Mouse (Mus musculus) kidney, adult 11 months (tissue): ENCODE measurements around the gene App.

Source experiments
- DNase-seq: peaks from one replicate; pipeline ENCODE4 v3.0.0; 2022

App gene

DNA sequence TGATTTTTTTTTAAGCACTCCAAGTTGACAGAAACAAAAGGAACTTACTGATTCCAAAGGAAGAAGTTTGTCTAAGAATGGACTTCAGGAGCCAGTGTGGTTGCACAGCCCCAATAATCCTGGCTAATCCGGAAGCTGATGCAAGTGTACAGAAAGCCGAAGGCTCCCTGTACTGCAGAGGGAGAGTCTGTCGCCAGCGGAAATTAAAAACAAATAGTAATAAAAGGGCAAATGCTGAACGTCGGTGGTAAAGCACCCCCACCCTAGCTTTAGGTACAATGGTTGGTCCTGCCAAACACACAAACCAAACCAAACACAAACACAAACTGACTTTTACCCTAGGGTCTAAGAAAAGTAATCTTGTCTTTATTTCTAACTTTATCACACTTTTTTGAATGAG lies 98.7 kb downstream of the App start:
- DNase-seq, result no peak

DNA sequence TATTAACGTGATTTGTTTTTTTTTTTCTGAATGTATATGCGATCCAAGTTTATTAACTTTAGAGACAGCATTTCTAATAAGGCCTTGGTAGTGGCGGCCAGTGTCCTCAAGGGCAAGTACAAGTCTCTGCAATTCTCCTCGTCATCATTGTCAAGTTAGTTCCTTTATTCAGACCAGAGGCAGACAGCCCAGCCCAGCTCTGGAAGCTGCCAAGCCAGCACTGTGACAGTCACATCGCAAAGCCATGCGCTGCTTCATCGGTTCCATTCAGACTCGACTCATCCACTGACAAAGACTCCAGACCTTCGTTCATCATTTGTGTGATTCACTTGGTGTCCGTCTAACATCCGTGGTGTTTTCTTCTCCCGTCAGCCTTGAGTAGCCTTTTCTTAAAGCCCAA lies 100.9 kb downstream of the App start:
- no peak for DNase-seq

GRCm38 (mm10) chr16:85071791-85072190 lies 101.8 kb downstream of the App start:
- DNase-seq, result no peak

GRCm38 (mm10) chr16:85071248-85071647 lies 102.3 kb downstream of the App start:
- peak; percentile 70 for DNase-seq

DNA sequence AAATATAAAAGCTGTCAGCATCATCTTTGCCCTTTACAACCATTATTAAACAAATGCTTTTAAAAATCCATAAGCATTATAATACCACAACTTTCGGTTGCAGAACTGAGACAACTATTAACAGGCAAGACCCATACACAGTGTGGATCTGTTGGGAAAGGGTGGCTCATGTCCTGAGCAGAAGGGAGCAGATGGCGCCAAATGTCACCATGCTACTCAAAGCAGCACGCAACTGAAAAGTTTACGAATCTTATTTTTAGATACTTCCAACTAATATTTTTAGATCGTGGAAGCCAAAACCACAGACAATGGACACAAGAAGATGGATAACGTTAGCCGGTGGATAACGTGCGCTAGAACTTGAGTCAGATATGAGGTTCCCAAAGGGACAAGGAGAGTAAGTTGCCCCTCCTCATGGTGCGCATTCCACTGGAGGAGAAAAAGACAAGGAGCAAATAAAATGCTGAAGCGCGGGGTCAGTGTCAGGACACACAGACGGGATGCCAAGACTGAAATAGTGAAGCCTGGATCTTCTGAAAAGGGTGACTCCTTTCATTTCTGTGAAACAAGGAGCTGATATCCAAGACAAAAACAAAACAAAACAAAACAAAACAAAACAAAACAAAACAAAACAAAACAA lies 106.2 kb downstream of the App start:
- no peak for DNase-seq

GRCm38 (mm10) chr16:85066227-85066626 lies 107.3 kb downstream of the App start:
- DNase-seq, result no peak

- no peak for DNase-seq
Observed at GRCm38 (mm10) chr16:85064800-85065199, 108.8 kb downstream of the App start.

GRCm38 (mm10) chr16:85062732-85063131 lies 110.8 kb downstream of the App start:
- DNase-seq, result no peak

DNA sequence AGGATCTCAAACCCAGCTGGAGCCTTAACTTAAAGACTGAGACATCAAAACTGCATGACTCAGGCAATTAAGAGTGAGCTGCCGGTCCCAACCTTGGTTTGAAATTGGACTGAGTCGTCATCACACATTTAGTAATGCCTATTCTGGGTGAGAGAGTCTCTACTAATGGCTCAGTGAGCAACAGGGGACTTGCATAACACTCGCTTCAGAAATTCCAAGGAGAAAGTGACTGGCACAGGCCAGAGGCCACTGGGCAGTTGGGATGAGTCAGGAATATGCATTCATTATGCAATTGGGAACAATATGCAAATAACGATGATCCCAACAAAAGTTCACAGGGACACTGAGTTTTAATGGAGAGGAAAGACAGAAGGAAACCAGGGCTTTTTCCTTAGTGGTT lies 111.8 kb downstream of the App start:
- peak; percentile 35 for DNase-seq

DNA sequence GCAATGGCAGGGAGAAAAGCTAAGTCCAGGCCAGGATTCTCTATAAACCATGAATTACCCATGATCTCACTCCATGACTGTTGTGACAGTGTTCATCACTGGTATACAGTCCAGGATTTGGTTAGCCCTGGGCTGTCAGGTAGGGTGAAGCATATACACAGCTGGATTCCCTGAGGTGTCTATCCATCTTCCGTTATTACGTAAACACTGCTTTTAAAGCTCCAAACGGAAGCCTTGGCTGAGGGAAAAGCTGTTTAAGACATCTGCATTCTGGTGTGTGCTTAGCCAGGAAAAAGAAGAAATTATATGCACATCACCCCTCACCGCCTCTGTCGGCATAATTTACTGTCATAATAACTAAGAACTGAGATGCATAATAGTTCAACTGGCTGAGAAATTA lies 115.4 kb downstream of the App start:
- DNase-seq, result no peak

GRCm38 (mm10) chr16:85056212-85056611 lies 117.4 kb downstream of the App start:
- DNase-seq, result no peak

GRCm38 (mm10) chr16:85053996-85054395 lies 119.6 kb downstream of the App start:
- no peak for DNase-seq

- DNase-seq, result no peak
Observed at GRCm38 (mm10) chr16:85047310-85047709, 126.3 kb downstream of the App start.

GRCm38 (mm10) chr16:85041153-85041959 lies 132.2 kb downstream of the App start:
- no peak for DNase-seq

GRCm38 (mm10) chr16:85038731-85039130 lies 134.8 kb downstream of the App start:
- DNase-seq, result no peak

DNA sequence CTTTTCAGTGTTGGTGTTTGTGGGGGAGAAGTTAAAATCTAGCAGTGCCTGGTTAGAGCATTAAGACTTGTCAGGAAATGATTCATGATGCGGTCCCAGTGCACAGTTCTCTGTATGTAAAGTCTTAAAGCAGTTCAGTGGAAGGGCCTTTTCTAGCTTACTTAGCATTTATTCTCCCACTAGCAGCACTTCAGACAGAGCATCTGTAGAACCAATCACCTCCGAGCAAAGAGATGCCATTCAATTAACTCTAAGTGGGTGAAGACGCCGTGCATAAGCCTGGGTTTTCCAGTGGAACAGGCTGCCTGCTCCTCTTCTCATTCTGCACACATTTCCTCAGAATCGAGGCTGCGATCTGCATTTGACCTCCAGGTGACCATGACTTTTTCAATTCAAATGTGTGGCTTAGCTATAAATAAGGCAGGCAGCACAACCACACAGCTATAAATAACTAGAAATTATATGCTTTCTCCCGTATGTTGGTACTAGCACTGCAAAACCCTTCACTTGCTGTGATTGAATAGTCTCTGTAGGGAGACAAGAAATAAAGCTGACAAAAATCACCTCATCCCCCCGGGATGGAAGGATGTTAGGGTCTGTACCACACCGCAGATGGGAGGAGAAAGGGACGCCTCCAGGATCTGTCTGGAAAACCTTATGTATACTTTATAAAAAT lies 135.5 kb downstream of the App start:
- DNase-seq, result no peak

GRCm38 (mm10) chr16:85035815-85036214 lies 137.8 kb downstream of the App start:
- DNase-seq, result no peak

GRCm38 (mm10) chr16:85033747-85034146 lies 139.8 kb downstream of the App start:
- no peak for DNase-seq

DNA sequence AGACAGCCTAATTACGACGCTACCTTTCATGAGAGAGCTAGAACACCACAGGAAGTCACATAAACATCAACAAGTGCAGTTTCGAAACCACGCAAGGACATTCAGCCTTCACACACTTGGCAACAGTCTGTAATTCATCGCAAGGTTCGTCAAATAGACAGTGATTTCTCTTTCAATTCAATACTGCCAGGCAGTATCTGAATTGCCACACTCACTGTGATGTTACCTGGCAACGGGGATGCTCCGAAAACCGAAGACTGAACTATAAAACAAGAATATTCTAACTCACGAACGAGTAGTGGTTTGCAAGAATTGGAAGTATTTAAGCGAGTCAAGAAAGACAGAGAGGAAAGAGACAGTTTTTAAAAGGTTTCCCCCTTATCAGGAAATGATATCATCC lies 142.8 kb downstream of the App start:
- no peak for DNase-seq

- no peak for DNase-seq
Observed at GRCm38 (mm10) chr16:85028396-85028795, 145.2 kb downstream of the App start.

DNA sequence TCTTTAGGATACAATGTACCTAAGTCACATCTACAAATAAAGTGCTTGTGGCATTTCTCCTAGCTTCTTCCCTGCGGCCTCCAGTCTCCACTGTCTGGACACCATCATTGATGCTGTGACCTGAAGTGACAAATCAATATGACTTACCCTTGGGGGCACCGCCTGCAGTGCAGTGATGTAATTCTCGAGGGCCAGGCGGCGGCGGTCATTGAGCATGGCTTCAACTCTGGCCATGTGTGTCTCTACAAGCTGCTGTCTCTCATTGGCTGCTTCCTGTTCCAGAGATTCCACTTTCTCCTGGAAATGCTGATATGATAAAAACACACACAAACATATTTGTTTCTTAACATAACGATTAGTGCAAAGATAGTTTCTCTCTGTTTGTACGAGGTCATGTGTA lies 148.9 kb downstream of the App start:
- no peak for DNase-seq

- DNase-seq, result no peak
Observed at GRCm38 (mm10) chr16:85023106-85023505, 150.5 kb downstream of the App start.

DNA sequence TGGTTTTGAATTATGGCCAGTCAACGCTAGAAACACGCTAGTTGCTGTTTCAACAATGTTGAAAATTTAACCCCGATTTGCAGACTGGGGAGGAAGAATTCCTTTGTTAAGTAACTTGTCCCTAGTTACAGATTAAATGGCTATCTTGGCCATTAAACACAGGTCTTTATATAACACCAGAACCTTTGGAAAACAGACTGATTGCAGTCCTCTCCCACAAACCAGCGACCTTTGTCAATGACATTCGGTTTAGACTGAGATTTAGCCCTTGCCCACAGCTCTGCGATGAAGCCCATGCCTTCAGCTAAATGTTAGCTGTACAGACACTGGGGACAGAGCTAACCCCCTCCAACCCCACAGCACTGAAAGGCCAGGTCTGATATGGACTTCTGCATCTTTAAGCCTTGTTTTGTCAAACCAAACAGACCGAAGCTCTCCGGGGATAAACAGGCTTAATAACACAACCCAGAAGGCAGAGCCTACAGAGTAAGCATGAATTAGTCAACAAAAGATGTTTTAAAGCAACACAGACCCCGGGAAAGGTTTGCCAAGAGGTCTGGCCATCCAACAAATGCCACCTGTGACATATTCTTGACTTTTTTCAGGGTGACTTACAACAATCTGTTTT lies 152.8 kb downstream of the App start:
- DNase-seq, result peak; percentile 78

GRCm38 (mm10) chr16:85019273-85019672 lies 154.3 kb downstream of the App start:
- DNase-seq, result no peak
